Mouse (Mus musculus) erythroblast, embryonic 14.5 days (primary cell): ENCODE results near the gene Nes. TPM values are rescaled to one million over a fixed set of nuclear protein-coding genes. Genes with fewer than 3 reads are reported as not detected.
A peak's percentile ranks its signal among the peaks of the same experiment; 100 is the strongest.

Experiments used
- H3K27me3 ChIP-seq: 2 replicates; pipeline ENCODE4 v1.6.1; 2012; ENCODE audit warnings: inconsistent platforms; ENCODE audit not compliant: control insufficient read depth
- H3K36me3 ChIP-seq: 2 replicates; pipeline ENCODE4 v1.6.1; 2012; ENCODE audit warnings: mild to moderate bottlenecking, inconsistent platforms; ENCODE audit not compliant: control insufficient read depth
- H3K4me1 ChIP-seq: 2 replicates; pipeline ENCODE4 v1.6.1; 2012; ENCODE audit warnings: inconsistent platforms; ENCODE audit not compliant: control insufficient read depth
- H3K4me3 ChIP-seq: replicated peaks from 2 replicates; pipeline ENCODE3; 2012; ENCODE audit warnings: moderate library complexity, mild to moderate bottlenecking, inconsistent platforms
- H3K9me3 ChIP-seq: 2 replicates; pipeline ENCODE4 v1.6.1; 2012; ENCODE audit warnings: low read length, inconsistent platforms, mixed read lengths; ENCODE audit not compliant: control insufficient read depth
- GATA1 ChIP-seq: IDR thresholded peaks from 2 replicates; pipeline ENCODE4 v1.6.1; 2012; ENCODE audit warnings: low read length, inconsistent platforms, mixed read lengths
- TAL1 ChIP-seq: IDR thresholded peaks from 3 replicates; pipeline ENCODE4 v1.6.1; 2012; ENCODE audit warnings: low read length, inconsistent platforms, mixed read lengths
- polyA plus RNA-seq: library from polyadenylated mRNA; stranded (reverse); fragments of >175 nt; gene quantifications from 2 replicates; pipeline ENCODE4 v1.2.3, GENCODE M21; 2012

The Nes gene
- polyA plus RNA-seq, 1 experiment: not detected

- no peaks in the 10 kb centered on the region for H3K9me3 ChIP-seq
- H3K27me3 ChIP-seq: peaks cover 63% of the 10 kb centered on the region
- peak overlapping the region; percentile 18 for H3K4me3 ChIP-seq
- no peak for TF ChIP-seq TAL1
- no peak for TF ChIP-seq GATA1
- H3K36me3 ChIP-seq: no peaks in the 10 kb centered on the region
- H3K4me1 ChIP-seq: peaks cover 5% of the 10 kb centered on the region; the same call in 1 of the 2 replicates
Observed at GRCm38 (mm10) chr3:87960191-87960585, 10.7 kb upstream of the Nes start.

GRCm38 (mm10) chr3:87960586-87961191 lies 10.2 kb upstream of the Nes start:
- peaks cover 5% of the 10 kb centered on the region; the same call in 1 of the 2 replicates for H3K4me1 ChIP-seq
- peak overlapping the region; percentile 18 for H3K4me3 ChIP-seq
- no peaks in the 10 kb centered on the region for H3K9me3 ChIP-seq
- H3K27me3 ChIP-seq: peaks cover 60% of the 10 kb centered on the region
- no peaks in the 10 kb centered on the region for H3K36me3 ChIP-seq
- TF ChIP-seq GATA1: no peak
- TF ChIP-seq TAL1: no peak

GRCm38 (mm10) chr3:87970184-87970938 lies 517 bp upstream of the Nes start:
- Histone ChIP-seq H3K36me3 (no peaks in the 10 kb centered on the region), H3K9me3 (no peaks in the 10 kb centered on the region), H3K27me3 (peaks cover 73% of the 10 kb centered on the region), H3K4me1 (no peaks in the 10 kb centered on the region; the same call in none of the 2 replicates), H3K4me3 (no peak overlapping the region)
- TF ChIP-seq TAL1 (no peak), GATA1 (no peak)

GRCm38 (mm10) chr3:87971489-87972202 lies 768 bp downstream of the Nes start:
- peaks cover 79% of the 10 kb centered on the region for H3K27me3 ChIP-seq
- H3K36me3 ChIP-seq: no peaks in the 10 kb centered on the region
- no peak for TF ChIP-seq TAL1
- TF ChIP-seq GATA1: no peak
- H3K9me3 ChIP-seq: no peaks in the 10 kb centered on the region
- no peak overlapping the region for H3K4me3 ChIP-seq
- H3K4me1 ChIP-seq: no peaks in the 10 kb centered on the region; the same call in none of the 2 replicates

- Histone ChIP-seq H3K4me1 (no peaks in the 10 kb centered on the region; the same call in none of the 2 replicates), H3K27me3 (peaks cover 79% of the 10 kb centered on the region), H3K9me3 (no peaks in the 10 kb centered on the region), H3K4me3 (no peak overlapping the region), H3K36me3 (no peaks in the 10 kb centered on the region)
- TF ChIP-seq TAL1: no peak
- no peak for TF ChIP-seq GATA1
Observed at GRCm38 (mm10) chr3:87972203-87972664, 1.4 kb downstream of the Nes start.

- Histone ChIP-seq H3K9me3 (no peaks in the 10 kb centered on the region), H3K36me3 (no peaks in the 10 kb centered on the region), H3K4me3 (no peak overlapping the region), H3K4me1 (no peaks in the 10 kb centered on the region; the same call in none of the 2 replicates), H3K27me3 (peaks cover 75% of the 10 kb centered on the region)
- TF ChIP-seq GATA1 (no peak), TAL1 (no peak)
Observed at GRCm38 (mm10) chr3:87972776-87973175, 1.9 kb downstream of the Nes start.

GRCm38 (mm10) chr3:87973593-87974380 lies 2.9 kb downstream of the Nes start:
- H3K27me3 ChIP-seq: peaks cover 73% of the 10 kb centered on the region
- H3K4me3 ChIP-seq: no peak overlapping the region
- no peaks in the 10 kb centered on the region; the same call in none of the 2 replicates for H3K4me1 ChIP-seq
- H3K36me3 ChIP-seq: no peaks in the 10 kb centered on the region
- no peaks in the 10 kb centered on the region for H3K9me3 ChIP-seq
- TF ChIP-seq GATA1 (no peak), TAL1 (no peak)

- no peak for TF ChIP-seq GATA1
- TF ChIP-seq TAL1: no peak
- no peaks in the 10 kb centered on the region; the same call in none of the 2 replicates for H3K4me1 ChIP-seq
- no peaks in the 10 kb centered on the region for H3K36me3 ChIP-seq
- no peak overlapping the region for H3K4me3 ChIP-seq
- H3K9me3 ChIP-seq: no peaks in the 10 kb centered on the region
- peaks cover 68% of the 10 kb centered on the region for H3K27me3 ChIP-seq
Observed at GRCm38 (mm10) chr3:87974381-87974987, 3.6 kb downstream of the Nes start.

GRCm38 (mm10) chr3:87979493-87979892 lies 8.6 kb downstream of the Nes start:
- Histone ChIP-seq H3K36me3 (no peaks in the 10 kb centered on the region), H3K4me3 (no peak overlapping the region), H3K4me1 (no peaks in the 10 kb centered on the region), H3K27me3 (peaks cover 20% of the 10 kb centered on the region), H3K9me3 (no peaks in the 10 kb centered on the region)
- no peak for TF ChIP-seq TAL1
- no peak for TF ChIP-seq GATA1
